Mouse (Mus musculus) cerebellum, adult 2 months (tissue): ENCODE results near the gene Vldlr.

Source experiments
- CTCF ChIP-seq: fragments of 200-500 bp; IDR thresholded peaks from 2 replicates; pipeline ENCODE4 v1.5.1; 2011; ENCODE audit warnings: low read depth, mild to moderate bottlenecking, control low read depth, low read length, moderate library complexity, borderline replicate concordance; ENCODE audit not compliant: insufficient read depth
- POLR2A ChIP-seq: fragments of 200-500 bp; IDR thresholded peaks from 2 replicates; pipeline ENCODE4 v1.6.1; 2011; ENCODE audit warnings: low read length, control low read depth, borderline replicate concordance; ENCODE audit not compliant: insufficient read depth

- TF ChIP-seq CTCF (no peak), POLR2A (no peak)
These were observed 27.2 kb downstream of the Vldlr start for GRCm38 (mm10) chr19:27243527-27243926.
